Mouse (Mus musculus): Measurements from ENCODE around the gene Cpsf3. TPM values are rescaled to one million over a fixed set of nuclear protein-coding genes. Genes with fewer than 3 reads are reported as not detected.

Gene Cpsf3
- total and polyA plus RNA-seq, 3 experiments, result 39.8 to 58.2 TPM; not detected in 1

DNA sequence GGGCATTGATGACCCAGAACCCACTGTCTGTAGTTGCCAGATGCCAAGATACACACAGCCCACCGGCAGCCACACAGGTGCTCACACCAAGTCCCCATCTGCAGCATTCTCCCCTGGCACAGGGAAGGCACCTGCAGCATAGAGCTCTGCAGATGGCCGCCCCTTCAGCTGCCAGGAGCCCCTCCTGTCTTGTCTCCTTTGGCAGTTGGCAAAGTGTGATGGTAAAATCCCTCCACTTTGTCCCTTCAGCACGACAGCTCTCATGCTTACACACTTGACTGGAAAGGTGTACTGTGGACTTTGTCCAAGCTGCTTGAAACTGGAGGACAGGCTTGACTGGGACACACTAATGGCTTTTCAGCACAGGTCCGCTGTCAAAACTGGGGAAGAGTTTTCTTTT is 35.1 kb downstream of the Cpsf3 start:
- no peak overlapping the region for H3K9ac ChIP-seq (ENCODE audit: control insufficient read depth, low read depth, low read length, poor library complexity, severe bottlenecking)
- peaks cover 0 to 5% of the 10 kb centered on the region in 2 experiments; a peak in 1 of 4 replicates for H3K4me1 ChIP-seq (ENCODE audit: control insufficient read depth in 1 of 2, insufficient read depth in 2 of 2, low read length in 2 of 2)
- no peaks in the 10 kb centered on the region for H3K27me3 ChIP-seq (ENCODE audit: control insufficient read depth in 1 of 2, insufficient read depth in 2 of 2, low read length in 2 of 2)
- peaks cover 0 to 2% of the 10 kb centered on the region in 2 experiments; a peak in 1 of 4 replicates for H3K36me3 ChIP-seq (ENCODE audit: control insufficient read depth in 1 of 2, insufficient read depth in 2 of 2, low read length in 2 of 2)
- TF ChIP-seq JUND (IDR thresholded peaks at IDR 0.05; ENCODE audit: low read depth, low read length), result no peak
- no peak for TF ChIP-seq MEF2A (IDR thresholded peaks at IDR 0.05; ENCODE audit: extremely low read depth, insufficient replicate concordance, low read depth, low read length, poor library complexity, severe bottlenecking)
- no peak for TF ChIP-seq CHD2 (IDR thresholded peaks at IDR 0.05; ENCODE audit: low read length)
- DNase-seq (ENCODE audit: low read depth, low spot score), result no peak
- no peak overlapping the region for H3K4me3 ChIP-seq (ENCODE audit: control insufficient read depth in 1 of 2, insufficient read depth in 1 of 2, low read depth in 2 of 2, low read length in 2 of 2)
- no peaks in the 10 kb centered on the region for H3K9me3 ChIP-seq (replicated peaks; ENCODE audit: insufficient read depth, low read length)
- H3K79me2 ChIP-seq (ENCODE audit: control insufficient read depth, insufficient read depth, low read length, poor library complexity), result peaks cover 5% of the 10 kb centered on the region; the same call in 1 of the 2 replicates
- no peak overlapping the region for H3K27ac ChIP-seq (ENCODE audit: control insufficient read depth, low read depth, low read length)

DNA sequence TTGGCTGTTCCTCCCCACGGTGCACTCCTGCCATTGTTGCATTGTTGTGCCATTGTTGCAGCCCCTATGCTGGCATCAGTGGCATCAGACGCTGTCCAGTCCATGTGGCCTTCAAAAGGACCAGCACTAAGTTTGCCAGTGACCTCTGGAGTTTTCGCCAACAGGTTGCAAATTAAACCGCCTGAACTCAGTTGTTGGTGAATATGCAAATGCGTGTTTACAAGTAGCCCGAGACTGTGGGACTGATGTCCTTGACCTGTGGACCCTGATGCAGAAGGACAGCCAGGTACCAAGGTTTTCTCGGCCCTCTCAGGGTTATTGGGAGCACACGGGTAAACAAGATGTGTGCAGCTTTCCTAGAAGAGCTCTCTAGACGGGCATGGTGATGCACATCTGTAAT is 36.0 kb downstream of the Cpsf3 start:
- no peak overlapping the region for H3K9ac ChIP-seq (ENCODE audit: control insufficient read depth, low read depth, low read length, poor library complexity, severe bottlenecking)
- peaks cover 0 to 2% of the 10 kb centered on the region in 2 experiments; a peak in 1 of 4 replicates for H3K36me3 ChIP-seq (ENCODE audit: control insufficient read depth in 1 of 2, insufficient read depth in 2 of 2, low read length in 2 of 2)
- H3K4me3 ChIP-seq (ENCODE audit: control insufficient read depth in 1 of 2, insufficient read depth in 1 of 2, low read depth in 2 of 2, low read length in 2 of 2), result no peak overlapping the region
- H3K27me3 ChIP-seq (ENCODE audit: control insufficient read depth in 1 of 2, insufficient read depth in 2 of 2, low read length in 2 of 2), result no peaks in the 10 kb centered on the region
- TF ChIP-seq ZKSCAN1 (IDR thresholded peaks at IDR 0.05; ENCODE audit: low read depth, low read length), result no peak
- no peak for TF ChIP-seq NRF1 (IDR thresholded peaks at IDR 0.05; ENCODE audit: insufficient read depth, low read depth, low read length, poor library complexity, severe bottlenecking)
- TF ChIP-seq UBTF (IDR thresholded peaks at IDR 0.05; ENCODE audit: borderline replicate concordance, insufficient read depth, low read depth, low read length), result no peak
- no peak for TF ChIP-seq JUND (IDR thresholded peaks at IDR 0.05; ENCODE audit: low read depth, low read length)
- TF ChIP-seq MAFK (IDR thresholded peaks at IDR 0.05; ENCODE audit: borderline replicate concordance, low read depth, low read length), result no peak
- no peak for TF ChIP-seq KAT2A (conservative IDR thresholded peaks at IDR 0.05; ENCODE audit: low read depth, low read length)
- no peak for TF ChIP-seq MEF2A (IDR thresholded peaks at IDR 0.05; ENCODE audit: extremely low read depth, insufficient replicate concordance, low read depth, low read length, poor library complexity, severe bottlenecking)
- TF ChIP-seq ETS1 (IDR thresholded peaks at IDR 0.05; ENCODE audit: low read depth, low read length), result no peak
- no peak for TF ChIP-seq MAZ (IDR thresholded peaks at IDR 0.05; ENCODE audit: low read depth, low read length)
- no peak for TF ChIP-seq ZMIZ1 (IDR thresholded peaks at IDR 0.05; ENCODE audit: low read depth, low read length)
- TF ChIP-seq ELF1 (IDR thresholded peaks at IDR 0.05; ENCODE audit: low read depth, low read length), result no peak
- no peak for TF ChIP-seq ZNF384 (IDR thresholded peaks at IDR 0.05; ENCODE audit: low read depth, low read length)
- TF ChIP-seq ZC3H11A (IDR thresholded peaks at IDR 0.05; ENCODE audit: low read depth, low read length), result no peak
- no peak for TF ChIP-seq NELFE (IDR thresholded peaks at IDR 0.05; ENCODE audit: low read depth, low read length)
- TF ChIP-seq MYC (IDR thresholded peaks at IDR 0.05; ENCODE audit: low read depth, low read length), result no peak
- TF ChIP-seq MYB (IDR thresholded peaks at IDR 0.05; ENCODE audit: low read depth, low read length), result no peak
- no peak for TF ChIP-seq POLR2A (IDR thresholded peaks at IDR 0.05; ENCODE audit: control insufficient read depth in 1 of 2, insufficient read depth in 1 of 2, low read depth in 1 of 2, low read length in 2 of 2, poor library complexity in 1 of 2)
- TF ChIP-seq MAX (IDR thresholded peaks at IDR 0.05; ENCODE audit: low read length), result no peak
- no peak overlapping the region for H3K27ac ChIP-seq (ENCODE audit: control insufficient read depth, low read depth, low read length)
- H3K79me2 ChIP-seq (ENCODE audit: control insufficient read depth, insufficient read depth, low read length, poor library complexity), result peaks cover 5% of the 10 kb centered on the region; the same call in 1 of the 2 replicates
- peaks cover 0 to 5% of the 10 kb centered on the region in 2 experiments; a peak in 1 of 4 replicates for H3K4me1 ChIP-seq (ENCODE audit: control insufficient read depth in 1 of 2, insufficient read depth in 2 of 2, low read length in 2 of 2)
- DNase-seq (ENCODE audit: low read depth, low spot score), result no peak
- H3K9me3 ChIP-seq (replicated peaks; ENCODE audit: insufficient read depth, low read length), result no peaks in the 10 kb centered on the region

All from MEL (cell line).